Mouse (Mus musculus): Measurements from ENCODE around the gene Krt4. TPM values are rescaled to one million over a fixed set of nuclear protein-coding genes. Genes with fewer than 3 reads are reported as not detected.

Gene Krt4
- 113 and 146 TPM in 2 replicates for polyA plus RNA-seq (2015; fragmentation: Nextera tagmentation; extraction: Ambion mirVana)

DNA sequence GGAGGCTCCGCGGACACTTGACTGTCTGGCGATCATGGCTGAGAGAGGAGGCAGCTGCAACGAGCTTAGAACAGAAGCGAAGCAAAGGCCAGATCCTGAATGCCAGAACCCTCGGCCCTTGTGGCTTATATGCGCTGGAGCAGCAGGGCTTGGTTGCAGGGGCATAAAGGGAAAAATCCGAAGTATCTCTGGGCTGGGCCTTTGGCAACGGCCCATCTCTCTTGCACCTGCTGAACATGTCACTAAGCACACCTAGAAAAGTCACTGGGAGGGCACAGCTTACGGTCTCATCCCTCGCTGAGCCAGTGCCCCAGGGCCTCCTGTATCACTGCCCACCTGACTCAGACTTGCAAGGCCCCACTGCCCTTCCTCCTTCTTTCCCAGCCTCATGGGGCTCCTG is at the start of gene Krt4:
Gene Krt4 (minus strand): TSS at position 101 of the 400 bp plus-strand sequence.

DNA sequence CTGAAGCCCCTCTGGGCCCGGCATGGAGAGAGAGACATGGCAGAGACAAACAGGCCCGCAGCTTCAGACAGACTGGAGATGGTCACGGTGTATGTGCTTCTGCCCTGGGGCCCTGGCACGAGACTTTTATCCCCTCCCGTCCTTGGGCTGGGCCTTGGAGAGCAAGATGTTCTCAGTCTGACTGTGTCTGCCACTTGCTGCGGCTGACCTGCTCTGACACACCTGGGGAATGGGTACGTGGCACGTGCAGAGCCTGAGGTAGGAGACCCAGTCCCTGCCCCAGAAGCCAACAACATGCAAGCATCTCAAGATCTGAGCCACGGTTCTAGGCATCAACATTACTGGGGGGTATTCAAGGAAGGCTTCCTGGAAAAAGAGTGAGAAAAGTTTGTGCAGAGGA is 29.7 kb upstream of the Krt4 start, which contains the start of gene Krt78:
Gene Krt78 (minus strand): TSS at position 101 of the 400 bp plus-strand sequence.

DNA sequence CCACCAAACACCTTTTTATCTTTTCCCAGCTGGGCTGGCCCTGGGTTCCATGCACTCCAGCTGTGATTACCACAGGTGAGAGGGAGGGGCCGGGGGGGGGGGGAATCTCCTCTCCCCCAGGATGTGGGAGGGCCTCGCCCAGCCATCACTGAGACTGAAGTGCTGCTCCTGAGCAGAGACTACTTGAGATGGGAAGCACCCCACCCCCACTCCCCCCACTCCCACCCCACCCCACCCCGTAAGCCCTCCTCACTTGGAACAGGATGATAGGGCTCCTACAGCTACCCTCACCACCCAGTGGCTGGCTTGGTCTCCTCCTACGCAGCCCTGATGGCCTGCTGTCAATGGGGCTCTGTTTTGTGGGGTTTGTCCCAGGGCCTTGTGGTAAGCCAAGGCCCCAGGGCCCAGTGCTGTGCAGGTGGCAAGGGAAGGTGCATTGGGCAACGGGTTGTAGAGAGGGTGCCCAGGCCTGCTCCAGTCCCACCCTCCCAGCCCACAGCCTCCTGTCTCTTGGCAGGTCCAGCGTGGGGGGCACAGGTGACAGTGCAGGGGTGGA is 15.8 kb upstream of the Krt4 start, which contains the start of gene Krt79:
Gene Krt79 (minus strand): TSS at position 51 of the 556 bp plus-strand sequence.

DNA sequence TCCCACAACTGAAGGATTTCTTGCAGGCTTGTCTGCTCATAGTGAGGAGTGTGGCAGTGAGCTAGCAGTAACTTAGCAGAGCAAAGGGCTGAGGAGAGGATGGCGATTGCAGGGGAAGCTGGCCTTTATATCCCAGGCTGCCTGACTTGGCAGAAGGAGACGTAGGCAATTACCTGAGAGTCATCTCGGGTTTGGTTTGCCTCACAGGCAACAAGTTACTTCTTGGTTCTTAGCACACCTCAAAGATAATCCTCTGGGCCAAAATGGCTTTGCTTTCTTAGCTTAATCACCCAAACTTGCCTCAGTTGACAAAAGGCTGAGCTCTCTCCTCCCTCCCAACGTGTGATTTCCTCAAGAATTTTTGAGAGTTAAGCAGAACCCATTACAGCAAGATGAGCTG is 31.7 kb downstream of the Krt4 start, which contains the start of gene Krt76:
Gene Krt76 (minus strand): TSS at position 101 of the 400 bp plus-strand sequence.

DNA sequence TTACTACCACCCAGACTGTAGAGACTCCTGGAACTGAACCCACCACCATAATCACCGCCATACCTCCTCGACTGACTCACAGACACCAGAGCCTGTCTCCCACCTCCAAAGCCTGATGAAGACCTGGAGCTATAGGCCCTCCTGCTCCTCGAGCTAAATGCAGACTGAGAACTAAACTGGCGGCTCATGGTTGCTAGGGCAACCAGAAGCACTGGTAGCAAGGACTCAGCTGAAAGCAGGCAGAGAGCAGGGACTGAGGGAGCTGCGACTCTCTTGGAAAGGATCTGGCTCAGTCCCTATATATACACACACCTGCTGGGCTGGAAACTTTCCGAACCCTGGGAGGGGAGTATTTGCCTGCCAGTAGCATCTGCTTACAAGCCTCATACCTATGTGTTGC is 55.1 kb downstream of the Krt4 start, which contains the start of gene Krt77:
Gene Krt77 (minus strand): TSS at position 275 of the 400 bp plus-strand sequence.

Small RNAs within 50 kb of the gene (microRNA-seq; reads per million reads assigned to microRNA genes)
- not detected for gene Gm44356

Other genes with a start within 250 kb of the Krt4 start
- gene Krt6b, start 244.4 kb downstream of the Krt4 start, polyA plus RNA-seq (2015; fragmentation: Nextera tagmentation; extraction: Ambion mirVana) = 0.21 TPM in 1 of 2 replicates, not detected in the other
- 2.0 and 4.7 TPM in 2 replicates for gene Krt6a, start 230.4 kb downstream of the Krt4 start, polyA plus RNA-seq (2015; fragmentation: Nextera tagmentation; extraction: Ambion mirVana)
- gene Krt5, start 211.8 kb downstream of the Krt4 start, polyA plus RNA-seq (2015; fragmentation: Nextera tagmentation; extraction: Ambion mirVana) = 247 and 260 TPM in 2 replicates
- not detected in 2 replicates for gene Krt71, start 181.6 kb downstream of the Krt4 start, polyA plus RNA-seq (2015; fragmentation: Nextera tagmentation; extraction: Ambion mirVana)
- gene Krt72, start 138.3 kb downstream of the Krt4 start, polyA plus RNA-seq (2015; fragmentation: Nextera tagmentation; extraction: Ambion mirVana) = not detected in 2 replicates
- not detected in 2 replicates for gene Krt73, start 122.4 kb downstream of the Krt4 start, polyA plus RNA-seq (2015; fragmentation: Nextera tagmentation; extraction: Ambion mirVana)
- not detected in 2 replicates for gene Krt2, start 106.6 kb downstream of the Krt4 start, polyA plus RNA-seq (2015; fragmentation: Nextera tagmentation; extraction: Ambion mirVana)
- gene Krt1, start 73.9 kb downstream of the Krt4 start, polyA plus RNA-seq (2015; fragmentation: Nextera tagmentation; extraction: Ambion mirVana) = 0.80 and 1.2 TPM in 2 replicates
- 0.08 TPM in 1 of 2 replicates, not detected in the other for gene Krt77, start 55.0 kb downstream of the Krt4 start, polyA plus RNA-seq (2015; fragmentation: Nextera tagmentation; extraction: Ambion mirVana)
- gene Krt76, start 31.8 kb downstream of the Krt4 start, polyA plus RNA-seq (2015; fragmentation: Nextera tagmentation; extraction: Ambion mirVana) = not detected in 2 replicates
- gene Krt79, start 15.6 kb upstream of the Krt4 start, polyA plus RNA-seq (2015; fragmentation: Nextera tagmentation; extraction: Ambion mirVana) = 0.47 and 0.71 TPM in 2 replicates
- gene Krt78, start 29.6 kb upstream of the Krt4 start, polyA plus RNA-seq (2015; fragmentation: Nextera tagmentation; extraction: Ambion mirVana) = 2.1 and 2.2 TPM in 2 replicates
- 1,267 and 1,548 TPM in 2 replicates for gene Krt8, start 79.7 kb upstream of the Krt4 start, polyA plus RNA-seq (2015; fragmentation: Nextera tagmentation; extraction: Ambion mirVana)
- 1,517 and 1,777 TPM in 2 replicates for gene Krt18, start 103.4 kb upstream of the Krt4 start, polyA plus RNA-seq (2015; fragmentation: Nextera tagmentation; extraction: Ambion mirVana)
- 68.1 and 68.6 TPM in 2 replicates for gene Eif4b, start 149.0 kb upstream of the Krt4 start, polyA plus RNA-seq (2015; fragmentation: Nextera tagmentation; extraction: Ambion mirVana)
- gene Tns2, start 175.7 kb upstream of the Krt4 start, polyA plus RNA-seq (2015; fragmentation: Nextera tagmentation; extraction: Ambion mirVana) = 18.6 and 24.0 TPM in 2 replicates
- gene Spryd3, start 211.5 kb upstream of the Krt4 start, polyA plus RNA-seq (2015; fragmentation: Nextera tagmentation; extraction: Ambion mirVana) = 26.5 and 29.8 TPM in 2 replicates
- gene Igfbp6, start 219.6 kb upstream of the Krt4 start, polyA plus RNA-seq (2015; fragmentation: Nextera tagmentation; extraction: Ambion mirVana) = 78.2 and 93.2 TPM in 2 replicates
- 0.16 and 0.88 TPM in 2 replicates for gene Soat2, start 225.8 kb upstream of the Krt4 start, polyA plus RNA-seq (2015; fragmentation: Nextera tagmentation; extraction: Ambion mirVana)